Mouse (Mus musculus) left cerebral cortex, adult 11 months (tissue): ENCODE measurements around the gene Dlgap1.

Experiments
- DNase-seq: peaks from one replicate; pipeline ENCODE4 v3.0.0; 2022; ENCODE audit warnings: low spot score

Gene Dlgap1

DNA sequence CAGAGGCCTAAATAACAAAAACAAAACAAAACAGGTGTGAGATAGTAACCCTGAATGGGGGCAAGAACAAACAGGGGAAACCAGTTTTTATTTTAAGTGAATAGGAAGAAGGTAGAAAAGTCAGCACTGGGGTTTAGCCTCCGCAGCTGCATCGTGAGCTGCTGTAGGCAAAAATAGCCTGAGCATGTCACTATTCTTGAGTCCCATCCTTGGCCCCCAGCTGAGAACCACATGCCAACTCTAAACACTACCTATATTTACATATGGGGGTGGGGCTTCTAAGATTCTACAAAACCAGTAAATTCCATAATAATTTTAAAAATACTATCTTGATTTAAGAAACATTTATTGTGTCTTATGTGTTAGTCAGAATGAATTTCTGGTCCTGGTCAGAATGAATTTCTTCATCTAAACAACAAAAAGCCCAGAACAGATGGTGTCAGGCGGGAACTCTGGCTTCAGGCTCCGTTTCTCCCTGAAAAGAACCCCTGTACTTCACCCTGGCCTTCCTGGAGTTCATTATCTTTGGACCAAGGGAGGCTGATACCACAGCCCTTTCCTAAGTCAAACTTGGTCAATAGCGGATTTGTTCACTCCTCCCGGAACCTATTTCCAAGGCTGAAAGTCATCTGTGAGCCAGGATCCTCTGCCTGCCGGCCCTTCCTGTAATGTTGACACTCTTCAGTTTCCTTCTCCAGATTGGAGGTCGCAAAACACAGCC is 494.1 kb downstream of the Dlgap1 start:
- no peak for DNase-seq

DNA sequence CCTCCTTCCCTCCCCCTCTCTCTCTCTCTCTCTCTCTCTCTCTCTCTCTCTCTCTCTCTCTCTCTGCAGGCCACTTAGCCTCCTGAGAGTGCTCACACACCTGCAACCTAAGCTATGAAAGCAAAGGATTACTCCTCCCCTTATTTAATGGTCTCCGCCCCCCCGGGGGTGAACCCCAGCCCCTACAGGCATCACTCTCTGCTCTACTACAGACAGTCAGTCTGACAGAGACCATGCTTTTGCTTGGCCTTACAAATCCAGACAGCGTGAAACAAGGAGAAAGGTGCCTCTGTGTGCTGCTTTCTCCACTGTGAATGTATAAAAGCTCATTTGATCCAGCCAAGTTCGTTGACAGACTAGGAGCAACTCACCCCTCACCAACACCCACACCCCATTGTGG is 497.5 kb downstream of the Dlgap1 start:
- DNase-seq = no peak

DNA sequence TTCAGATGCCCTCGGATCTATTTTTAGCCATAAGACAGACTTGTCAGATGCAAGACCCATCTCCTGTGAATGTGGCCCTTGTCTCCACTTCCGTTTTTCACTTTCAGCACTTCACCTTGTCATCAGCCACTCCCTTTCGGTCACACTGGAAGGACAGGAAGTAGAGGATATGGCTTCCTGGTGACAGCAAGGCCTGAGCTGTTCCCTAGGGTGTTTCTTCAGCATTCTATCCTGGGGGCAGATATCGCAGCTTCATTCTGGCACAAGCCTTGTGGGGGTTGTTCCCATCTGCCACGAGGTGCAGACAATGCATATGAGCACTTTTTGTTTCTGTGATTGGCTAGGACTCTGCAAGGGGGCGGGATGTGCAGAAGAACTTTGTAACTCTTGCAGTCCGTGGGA is 502.1 kb downstream of the Dlgap1 start:
- peak; percentile 71 for DNase-seq

DNA sequence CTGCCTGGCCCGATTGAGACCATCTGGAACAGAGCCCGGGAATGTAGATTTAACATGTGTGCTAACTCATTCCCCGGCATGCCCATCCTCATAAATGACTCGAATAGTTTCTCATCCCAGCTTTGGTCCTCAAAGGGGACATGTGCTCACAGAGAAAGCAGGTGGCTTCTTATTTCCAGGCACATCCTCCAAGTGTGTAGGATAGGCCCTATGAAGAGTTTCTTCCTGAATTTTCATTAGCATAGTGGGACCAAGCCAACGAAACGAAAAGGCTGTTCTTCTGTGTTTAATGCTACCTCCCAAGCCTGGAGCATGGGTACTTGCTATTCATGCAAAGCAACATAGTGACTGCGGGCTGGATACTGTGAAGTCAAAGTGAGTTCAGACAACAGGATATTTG is 503.3 kb downstream of the Dlgap1 start:
- DNase-seq = no peak

DNA sequence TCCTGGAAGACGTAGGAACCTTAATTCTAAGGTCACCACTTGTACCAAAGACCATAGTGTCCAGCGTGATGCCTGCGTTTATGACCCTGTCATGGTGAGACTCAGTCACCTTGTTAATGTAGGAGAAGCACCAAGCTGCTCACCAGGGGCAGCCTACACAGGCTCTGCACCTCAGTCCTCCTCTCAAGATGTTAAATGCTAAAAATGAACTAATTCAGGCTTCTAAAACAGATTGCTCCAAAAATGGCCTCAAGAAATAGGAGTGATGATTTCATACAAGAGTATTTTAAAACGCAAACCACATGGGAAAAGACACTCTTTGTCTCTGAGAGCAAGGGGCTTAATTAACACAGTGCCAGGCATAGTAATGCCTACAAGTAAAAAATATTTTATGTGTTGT is 505.0 kb downstream of the Dlgap1 start:
- DNase-seq = no peak

DNA sequence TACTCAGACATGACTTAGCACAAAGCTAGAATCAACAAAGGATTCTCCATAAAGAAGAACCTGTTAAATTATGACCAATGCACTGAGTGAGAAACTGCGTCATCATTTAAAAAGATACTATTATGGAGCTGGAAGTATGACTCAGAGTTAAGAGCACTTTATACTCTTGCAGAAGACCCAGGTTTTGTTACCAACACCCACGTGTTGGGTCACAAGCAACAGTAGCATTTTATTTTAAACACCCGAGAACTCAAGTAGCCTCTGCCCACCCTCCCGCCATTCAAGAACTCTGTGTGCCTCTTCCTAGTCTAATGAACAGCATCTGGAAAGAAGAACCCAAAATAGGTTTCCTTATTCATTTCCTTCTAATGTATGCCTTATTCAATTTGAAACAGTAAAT is 514.8 kb downstream of the Dlgap1 start:
- DNase-seq = no peak

DNA sequence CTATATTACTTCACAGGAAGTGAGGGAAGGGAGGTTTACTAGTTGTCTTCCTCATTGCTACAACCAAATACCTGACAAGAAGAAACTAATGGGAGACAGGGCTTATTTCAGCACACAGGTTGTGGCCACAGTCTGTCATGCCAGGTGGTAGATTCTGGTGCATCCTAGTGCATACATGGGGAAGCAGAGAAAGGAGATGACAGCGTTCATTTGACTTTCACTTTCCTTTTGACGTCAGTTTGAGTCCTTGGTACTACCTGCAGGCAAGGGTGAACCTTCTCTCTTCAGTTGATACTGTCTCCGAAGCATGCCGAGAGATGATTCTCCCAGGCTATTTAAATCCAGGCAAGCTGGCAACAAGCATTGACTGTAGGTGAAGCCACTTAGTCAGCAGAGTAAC is 516.8 kb downstream of the Dlgap1 start:
- DNase-seq = no peak

DNA sequence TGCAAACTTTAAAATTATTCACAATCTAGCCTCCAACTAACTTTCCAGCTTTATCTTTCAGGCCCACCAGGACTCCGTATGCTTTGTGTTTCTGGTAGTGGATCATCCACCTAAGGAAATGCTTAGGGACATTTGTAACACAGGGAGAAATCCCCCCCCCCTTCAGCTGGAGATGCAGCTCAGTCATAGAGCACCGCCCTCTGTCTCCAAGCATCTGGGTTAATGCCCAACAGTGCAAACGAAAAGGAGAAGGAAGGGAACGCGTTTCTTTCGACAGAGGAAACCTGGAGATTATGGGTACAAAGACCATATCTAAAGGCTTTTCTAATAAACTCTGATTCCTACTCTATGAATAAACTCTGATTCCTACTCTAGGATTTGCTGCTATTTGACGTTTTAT is 517.4 kb downstream of the Dlgap1 start:
- DNase-seq = no peak

DNA sequence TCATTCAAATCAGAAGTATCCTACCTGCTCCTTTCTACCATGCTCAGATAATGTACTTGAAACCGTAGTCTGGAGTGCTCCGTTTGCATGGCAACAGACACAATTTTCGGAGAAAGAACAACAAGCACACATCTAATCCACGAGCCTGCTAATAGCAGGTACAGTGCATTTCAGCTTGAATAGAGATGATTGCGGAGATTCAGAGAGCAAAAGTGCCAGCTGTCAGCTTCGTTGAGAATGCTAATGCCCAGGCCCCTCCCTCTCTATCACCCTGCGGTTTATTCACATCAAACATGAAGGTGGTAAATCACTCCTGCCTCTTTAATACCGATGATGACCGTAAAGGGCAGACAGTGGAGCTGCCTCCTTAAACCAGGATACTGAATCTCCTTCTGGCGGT is 518.0 kb downstream of the Dlgap1 start:
- no peak for DNase-seq

DNA sequence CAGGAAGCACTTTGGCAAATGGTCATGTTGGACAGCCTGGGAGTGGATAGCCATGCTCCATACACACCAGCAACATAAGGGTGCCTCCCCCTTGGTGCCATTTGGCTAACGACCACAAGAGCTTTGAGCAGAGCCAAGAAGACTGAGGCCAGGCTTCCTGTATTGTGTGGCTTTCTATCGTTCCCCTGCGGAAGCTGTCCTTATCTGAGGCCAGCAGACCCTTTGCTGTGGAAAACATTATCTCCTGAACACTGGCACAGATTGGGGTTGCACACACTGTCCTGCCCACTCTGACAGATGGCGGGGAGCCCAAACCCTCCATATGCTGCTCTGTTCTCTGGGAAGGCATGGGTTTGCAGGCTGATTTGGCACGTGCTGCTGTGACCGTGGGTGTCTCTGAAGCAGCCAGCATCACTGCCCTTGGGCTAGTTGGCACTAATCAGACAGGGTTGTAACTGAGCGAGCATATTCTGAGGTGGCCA is 520.0 kb downstream of the Dlgap1 start:
- peak; percentile 80 for DNase-seq

DNA sequence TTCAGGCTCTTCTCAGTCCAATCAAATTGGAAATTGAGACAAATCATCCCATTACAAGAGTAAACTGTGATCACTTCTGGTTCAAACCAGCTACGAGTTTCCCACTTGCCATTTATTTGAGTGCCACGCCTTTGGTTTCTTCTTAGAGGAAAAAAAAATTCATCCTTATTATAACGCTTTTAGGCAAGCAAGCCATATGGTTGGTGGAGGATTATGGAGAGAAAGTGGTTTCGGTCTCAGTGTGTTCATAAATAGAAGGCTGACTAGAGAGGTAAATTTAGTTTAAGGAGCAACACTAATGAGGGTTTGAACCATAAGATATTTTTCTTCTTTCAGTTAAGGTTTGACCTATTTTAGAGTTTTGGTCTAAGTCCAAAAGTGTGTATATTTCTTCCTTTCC is 522.7 kb downstream of the Dlgap1 start:
- no peak for DNase-seq

DNA sequence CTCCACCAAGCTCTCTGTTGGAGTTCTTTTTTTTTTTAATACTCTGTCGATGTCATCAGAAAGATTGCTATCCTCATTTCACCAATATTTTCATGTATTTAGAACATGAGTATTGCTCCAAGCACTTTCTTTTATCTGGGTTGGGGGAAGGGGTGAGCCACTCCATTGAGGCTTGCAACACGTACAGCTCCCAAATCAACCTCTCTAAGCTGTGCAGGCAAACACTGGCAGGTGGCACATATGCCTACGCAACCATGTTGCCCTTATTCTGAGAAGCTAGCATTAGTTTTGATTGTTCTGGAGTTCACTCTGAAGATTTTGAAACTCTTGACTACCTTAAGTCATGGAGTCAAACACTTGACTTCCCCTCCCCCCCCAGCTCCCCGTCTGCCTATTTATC is 525.5 kb downstream of the Dlgap1 start:
- no peak for DNase-seq

DNA sequence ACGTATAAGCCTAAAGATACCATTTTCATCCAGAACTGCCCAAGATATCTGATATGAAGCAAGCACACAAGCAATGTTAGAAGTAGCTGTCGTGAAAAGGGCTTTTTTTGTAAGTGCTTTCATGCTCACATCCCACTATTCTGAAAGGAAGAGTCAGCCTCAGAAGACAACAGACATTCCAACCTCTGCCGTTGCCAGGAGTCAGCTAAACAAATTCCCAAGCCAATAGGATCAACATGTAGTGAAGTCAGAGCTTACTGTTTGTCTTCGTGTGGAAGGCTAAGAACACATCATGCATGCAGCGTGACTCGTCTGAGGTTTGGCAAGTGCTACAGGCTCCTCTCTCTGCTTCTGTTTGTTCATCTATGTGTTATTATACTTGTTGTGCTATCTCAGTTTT is 529.4 kb downstream of the Dlgap1 start:
- no peak for DNase-seq

DNA sequence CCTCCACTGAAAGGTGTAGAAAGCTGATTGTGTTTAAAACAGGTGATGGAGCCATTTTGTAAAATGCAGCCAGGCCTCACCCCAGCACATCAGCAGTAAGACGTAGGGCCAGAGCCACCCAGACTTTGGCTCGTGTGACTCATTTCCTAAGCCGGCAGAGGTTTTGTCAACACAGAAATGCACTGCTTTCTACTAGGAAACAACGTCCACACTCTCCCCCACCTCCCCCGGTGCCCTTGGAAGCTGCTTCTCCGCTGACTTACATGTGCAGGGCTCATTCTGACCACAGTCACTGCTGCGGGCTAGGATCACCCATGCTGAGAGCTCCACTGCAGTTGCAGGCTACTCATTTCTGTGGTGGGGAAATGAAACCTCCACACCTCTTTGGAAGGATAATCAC is 533.1 kb downstream of the Dlgap1 start:
- DNase-seq = no peak

DNA sequence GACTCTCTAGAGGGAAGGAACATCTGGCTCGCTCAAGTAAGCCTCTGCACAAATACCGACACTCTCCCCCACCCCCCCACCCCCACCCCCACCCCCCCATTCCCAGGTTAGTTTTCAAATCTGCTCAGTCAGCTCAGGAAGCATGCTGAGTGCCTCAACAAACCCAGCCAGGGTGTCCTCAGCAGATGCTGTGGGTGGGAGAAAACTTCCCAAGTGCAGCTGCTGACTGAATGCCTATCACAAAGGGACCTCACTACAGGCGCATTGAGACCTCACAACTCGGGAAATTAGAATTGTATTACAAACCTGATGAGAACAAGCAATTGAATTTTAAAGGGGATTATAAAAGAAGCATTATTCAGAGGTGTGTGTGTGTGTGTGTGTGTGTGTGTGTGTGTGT is 538.9 kb downstream of the Dlgap1 start:
- no peak for DNase-seq

DNA sequence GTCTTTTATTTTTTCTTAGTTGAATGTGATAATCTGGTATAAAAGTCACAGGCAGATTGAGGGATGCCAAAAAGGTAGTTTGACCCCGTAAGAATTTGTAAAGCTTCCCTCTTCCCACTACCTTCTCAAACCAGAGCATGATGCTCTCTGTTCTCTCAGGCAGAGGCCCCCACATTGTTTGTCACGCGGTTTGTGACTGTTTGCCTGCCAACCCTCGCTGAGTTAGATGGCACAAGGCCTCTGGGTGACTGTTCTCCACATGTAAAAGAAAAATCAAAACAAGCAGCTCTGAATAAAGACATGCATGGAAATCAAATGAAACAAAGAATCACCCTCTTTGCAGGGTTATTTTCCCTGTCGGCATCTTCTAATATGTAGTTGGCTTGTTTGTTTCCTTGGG is 541.6 kb downstream of the Dlgap1 start:
- DNase-seq = no peak

DNA sequence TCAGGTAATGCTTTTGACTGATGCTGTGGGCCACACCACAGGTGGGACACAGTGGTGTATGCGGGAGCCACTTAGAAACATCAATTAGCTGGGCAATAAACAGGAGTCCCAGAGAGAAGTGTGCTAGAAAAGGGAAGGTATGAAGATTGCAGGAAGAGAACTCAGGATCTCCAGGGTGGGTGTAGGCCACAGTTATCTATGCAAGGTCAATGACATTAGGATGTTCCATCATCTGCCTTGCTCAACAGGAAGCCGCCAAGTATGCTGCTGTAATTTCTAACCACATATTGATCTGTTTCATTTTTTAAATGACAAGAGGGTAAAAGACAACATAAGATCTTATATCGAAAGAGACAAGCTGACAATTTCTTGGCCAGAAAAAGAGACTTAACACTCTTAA is 542.5 kb downstream of the Dlgap1 start:
- DNase-seq = no peak

DNA sequence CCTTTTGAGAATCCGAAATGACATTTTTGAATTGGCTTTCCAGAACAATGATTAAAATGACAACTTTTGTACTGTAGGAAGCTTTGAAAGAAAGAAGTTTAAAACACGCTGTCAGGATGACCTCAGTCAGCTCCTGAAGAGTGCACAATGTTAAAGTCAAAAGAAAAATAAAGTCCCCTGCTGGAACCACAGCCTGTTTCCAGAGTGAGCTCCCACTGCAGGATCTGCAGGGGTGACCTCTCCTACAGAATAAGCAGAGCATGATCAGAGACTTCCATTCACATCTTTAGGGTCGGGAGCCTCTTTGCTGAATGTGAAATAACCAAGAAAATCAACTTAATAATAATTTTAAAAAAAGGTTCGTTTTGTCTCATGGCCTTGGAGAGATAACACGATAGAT is 544.9 kb downstream of the Dlgap1 start:
- DNase-seq = no peak

DNA sequence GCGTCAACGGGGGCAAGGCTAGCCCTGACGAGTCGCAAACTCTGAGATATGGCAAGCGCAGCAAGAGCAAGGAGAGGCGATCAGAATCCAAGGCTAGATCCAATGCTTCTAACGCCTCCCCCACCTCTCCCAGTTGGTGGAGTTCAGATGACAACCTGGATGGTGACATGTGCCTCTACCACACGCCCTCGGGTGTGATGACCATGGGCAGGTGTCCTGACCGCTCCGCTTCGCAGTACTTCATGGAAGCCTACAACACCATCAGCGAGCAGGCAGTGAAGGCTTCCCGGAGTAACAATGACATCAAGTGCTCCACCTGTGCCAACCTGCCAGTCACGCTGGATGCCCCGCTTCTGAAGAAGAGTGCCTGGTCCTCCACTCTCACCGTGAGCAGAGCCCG is 547.6 kb downstream of the Dlgap1 start:
- DNase-seq = no peak

DNA sequence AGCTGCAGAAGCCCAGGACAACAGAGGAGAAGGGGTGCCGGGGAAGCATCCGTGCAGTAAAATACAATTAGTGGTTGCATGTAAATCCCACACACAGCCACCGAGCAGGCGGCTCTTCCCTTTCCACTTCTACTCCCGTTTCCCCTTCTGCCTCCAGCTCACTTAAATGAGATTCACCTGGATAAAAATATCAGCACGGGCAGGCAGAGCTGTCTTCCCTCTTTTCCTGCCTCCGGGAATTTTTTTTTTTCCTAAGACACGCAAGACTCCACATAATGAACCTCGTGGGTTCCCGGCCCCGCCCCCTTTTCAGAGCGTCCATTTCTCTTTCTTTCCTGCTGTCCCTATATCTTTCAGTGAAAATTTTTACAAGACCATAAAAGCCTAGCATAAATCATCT is 548.5 kb downstream of the Dlgap1 start:
- DNase-seq = no peak

DNA sequence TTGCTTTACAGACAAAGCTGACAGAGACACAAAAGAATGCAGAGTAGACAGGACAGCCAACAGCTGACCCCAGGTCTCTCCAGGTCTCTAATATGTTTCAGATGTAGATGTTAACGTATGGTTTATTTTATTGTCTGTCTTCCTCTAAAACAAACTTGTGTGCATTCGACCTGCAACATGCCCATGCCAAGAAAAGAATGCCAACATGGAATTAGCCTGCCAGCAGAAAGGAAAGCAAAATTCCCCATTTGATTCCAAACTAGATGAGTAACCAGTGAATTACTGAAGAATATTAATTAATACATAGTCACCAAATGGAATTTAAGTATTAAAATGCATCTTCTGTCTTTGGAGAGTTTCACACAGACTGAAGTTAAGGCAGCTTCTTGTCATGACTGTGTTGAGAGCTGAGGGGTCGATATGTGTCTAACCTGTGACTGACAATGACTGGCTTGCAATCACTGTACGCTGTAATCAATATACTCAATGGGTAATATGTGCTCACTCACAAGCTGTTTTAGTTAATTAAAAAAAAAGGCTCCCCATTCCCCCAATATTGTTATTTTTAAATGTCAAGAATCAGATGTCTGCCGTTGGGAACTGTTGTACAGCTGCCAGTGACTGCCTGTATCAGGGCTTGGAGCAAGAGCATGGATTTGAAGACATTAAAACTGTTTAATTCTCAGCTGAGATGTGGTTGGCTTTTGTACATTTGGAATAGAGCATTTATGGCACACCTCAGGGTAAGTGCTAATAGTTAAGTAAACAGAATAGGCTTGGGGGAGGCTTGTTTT is 552.4 kb downstream of the Dlgap1 start:
- no peak for DNase-seq

DNA sequence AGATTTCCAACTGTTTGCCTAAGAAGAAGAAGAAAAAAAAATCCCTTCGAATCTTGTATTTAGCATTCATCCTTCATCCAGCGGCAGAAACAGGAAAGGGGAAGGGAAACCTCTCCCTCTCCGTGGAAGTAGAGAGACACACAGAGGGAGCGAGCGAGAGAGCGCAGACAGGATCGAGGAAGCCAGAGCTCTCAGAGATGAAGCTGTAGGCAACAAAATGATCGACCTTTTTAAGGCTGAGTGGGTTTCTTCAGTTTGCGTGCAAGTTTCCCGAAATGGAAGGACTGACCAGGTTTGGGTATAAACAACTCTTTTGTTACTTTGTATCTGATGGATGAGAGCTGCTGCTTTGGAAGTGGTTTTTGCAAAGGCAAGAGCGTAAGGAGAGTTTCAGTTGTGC is 553.1 kb downstream of the Dlgap1 start:
- no peak for DNase-seq

DNA sequence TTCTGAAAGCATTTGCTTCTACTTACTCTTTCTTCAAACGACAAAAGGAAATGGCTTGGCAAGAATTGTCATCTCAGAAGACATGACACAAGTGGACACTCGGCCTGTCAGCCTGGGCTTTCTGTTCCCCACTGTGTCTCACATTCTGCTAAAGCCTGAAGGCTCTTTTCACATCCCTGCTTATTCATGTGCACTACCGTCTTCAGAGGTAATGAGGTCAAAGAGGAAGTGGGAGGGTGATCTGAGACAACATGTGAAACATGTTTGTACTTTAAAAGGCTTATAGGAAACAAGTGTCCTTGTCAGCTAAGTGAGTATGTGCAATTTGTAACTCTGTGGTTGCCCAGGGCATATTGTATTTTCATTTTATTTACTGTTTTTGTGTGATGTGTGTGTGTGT is 557.1 kb downstream of the Dlgap1 start:
- no peak for DNase-seq

DNA sequence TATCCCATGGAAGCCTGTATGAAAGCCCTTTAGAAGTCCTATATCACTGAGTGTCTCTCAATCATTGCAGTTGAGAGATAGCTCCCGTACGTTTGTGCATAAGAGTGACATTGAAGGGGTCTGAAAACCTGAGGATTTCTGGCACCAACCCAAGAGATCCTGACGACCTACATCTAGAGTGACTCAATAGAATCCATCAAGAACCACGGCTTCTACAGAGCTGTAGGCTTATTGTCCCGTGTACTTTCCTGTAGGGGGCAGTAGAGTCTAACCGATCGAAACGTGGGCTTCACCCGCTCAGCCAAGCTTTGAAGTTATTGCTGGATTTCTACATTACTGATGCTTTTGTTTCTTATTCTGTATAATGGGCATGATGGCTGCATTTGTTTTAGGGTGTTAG is 558.2 kb downstream of the Dlgap1 start:
- DNase-seq = no peak
